Mouse (Mus musculus) forebrain, embryonic 13.5 days (tissue): ENCODE data around the gene Gm21943. TPM values are rescaled to one million over a fixed set of nuclear protein-coding genes. Genes with fewer than 3 reads are reported as not detected.
"Not testable (repeated sequence)": the region's sequence is repeated elsewhere in the genome, so short reads cannot be mapped to it uniquely, and the experiment has no call there.

Source experiments
- ATAC-seq: fragments of 200-750 bp; cut with Nextera tagmentation; 2 replicates; pipeline ENCODE4 v1.8.0; 2017
- H3K27ac ChIP-seq: fragments of 300-500 bp; sonication (generic); 2 replicates; pipeline ENCODE4 v1.5.1; 2015; ENCODE audit warnings: inconsistent platforms, mild to moderate bottlenecking, moderate library complexity
- H3K27me3 ChIP-seq: fragments of 300-500 bp; sonication (generic); 2 replicates; pipeline ENCODE4 v1.6.1; 2015; ENCODE audit warnings: mild to moderate bottlenecking, inconsistent platforms
- H3K36me3 ChIP-seq: fragments of 300-500 bp; sonication (generic); 2 replicates; pipeline ENCODE4 v1.6.1; 2015; ENCODE audit warnings: mild to moderate bottlenecking, inconsistent platforms; ENCODE audit not compliant: poor library complexity, severe bottlenecking
- H3K4me1 ChIP-seq: fragments of 300-500 bp; sonication (generic); 2 replicates; pipeline ENCODE4 v1.6.1; 2015; ENCODE audit warnings: inconsistent platforms
- H3K4me2 ChIP-seq: fragments of 300-500 bp; sonication (generic); 2 replicates; pipeline ENCODE4 v1.6.1; 2015; ENCODE audit warnings: inconsistent platforms, mild to moderate bottlenecking, moderate library complexity
- H3K4me3 ChIP-seq: fragments of 300-500 bp; sonication (generic); 2 replicates; pipeline ENCODE4 v1.5.1; 2015; ENCODE audit warnings: mild to moderate bottlenecking, inconsistent platforms
- H3K9ac ChIP-seq: fragments of 300-500 bp; sonication (generic); 2 replicates; pipeline ENCODE4 v1.6.1; 2015; ENCODE audit warnings: mild to moderate bottlenecking, inconsistent platforms
- H3K9me3 ChIP-seq: fragments of 300-500 bp; sonication (generic); replicated peaks from 2 replicates; pipeline ENCODE4 v1.6.1; 2016; ENCODE audit warnings: inconsistent platforms
- WGBS: fragments of 180-500 bp; shearing (Covaris S2); methylation state at CpG from one replicate; pipeline ENCODE4 v1.1.7; 2015; 5-methylcytosine and 5-hydroxymethylcytosine counted together
- polyA plus RNA-seq: library from polyadenylated mRNA; unstranded; fragments of >200 nt; fragmentation: Nextera tagmentation; extraction: Ambion mirVana; gene quantifications from 2 replicates; pipeline ENCODE4 v1.2.1, GENCODE M21; 2015

The Gm21943 gene
- polyA plus RNA-seq = not detected in 2 replicates

DNA sequence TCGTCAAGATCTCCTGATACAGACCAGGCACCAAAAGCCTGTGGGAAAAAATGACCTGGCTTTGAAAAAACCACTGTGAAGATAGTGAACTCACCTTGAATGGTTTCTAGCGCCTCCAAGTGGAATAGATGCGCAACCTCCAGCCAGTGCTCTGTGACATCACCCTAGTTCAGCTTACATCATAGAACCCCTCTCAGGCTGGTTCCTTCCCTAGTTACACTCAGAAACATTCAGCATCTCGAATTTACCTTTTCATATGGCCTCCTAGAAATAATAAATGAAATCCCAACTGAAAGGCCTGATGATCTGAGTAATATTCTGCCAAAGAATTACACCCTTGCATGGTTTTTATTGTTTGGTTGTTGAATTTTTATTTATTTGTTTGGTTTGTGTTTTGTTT is at the start of gene Gm21943:
Gene Gm21943, minus strand, starts transcription at position 101 of the 400 bp plus-strand sequence.
- not testable (repeated sequence) for H3K9me3 ChIP-seq, H3K4me1 ChIP-seq, H3K9ac ChIP-seq, H3K36me3 ChIP-seq, ATAC-seq, H3K27me3 ChIP-seq, H3K4me3 ChIP-seq, H3K27ac ChIP-seq, H3K4me2 ChIP-seq
- no CpG with 5 or more reads among the region's 4 CpGs for WGBS

Other genes starting within 250 kb of the Gm21943 start
- gene Gm28961, start 172.0 kb upstream of the Gm21943 start, polyA plus RNA-seq = not detected in 2 replicates